24 mouse cellular contexts compared by ENCODE assay signal in the genomic region with DNA sequence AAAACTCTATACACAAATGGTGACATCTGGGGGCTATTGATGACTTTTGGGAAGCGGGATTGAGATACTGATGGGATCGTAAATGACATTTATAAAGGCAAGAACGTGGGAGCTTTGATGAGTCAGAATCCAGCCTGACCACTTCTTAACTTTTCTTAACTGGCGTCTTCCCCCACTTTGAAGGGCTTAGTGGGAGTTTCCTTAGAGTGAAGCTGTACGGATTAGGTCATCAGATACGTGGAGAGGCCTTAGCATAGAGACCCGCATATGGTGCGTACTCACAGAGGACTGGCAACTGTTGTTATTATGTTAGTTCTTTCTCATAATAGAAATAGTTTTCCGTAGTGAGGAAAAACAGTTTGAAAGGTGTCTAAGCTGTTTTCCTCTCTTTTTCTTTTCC.
DNase-seq lines count a peak whose midpoint lies in the region; ATAC-seq and TF ChIP-seq lines count a peak whose summit lies in the region.
"Had no signal": no experiment of that assay in that cellular context is flagged by ENCODE, and none has a peak within 500 bp of the region (broad histone marks: within the 10 kb centered on the region; RNA-seq: fewer than 3 reads in every experiment).

No protein-coding gene starts in this region.

- H3K27ac ChIP-seq in lung, postnatal 0 days (ENCODE audit: low read length), result no peak overlapping the region
- no peak overlapping the region for H3K27ac ChIP-seq in midbrain, embryonic 11.5 days (ENCODE audit: low read depth, low read length)
- H3K27ac ChIP-seq in midbrain, embryonic 13.5 days, result no peak overlapping the region
- H3K27ac ChIP-seq: embryonic facial prominence, embryonic 10.5 days; embryonic facial prominence, embryonic 12.5 days; forebrain, embryonic 13.5 days; forebrain, embryonic 15.5 days had no signal

- H3K9me3 ChIP-seq in lung, postnatal 0 days (ENCODE audit: low read length), result no peaks in the 10 kb centered on the region
- no peaks in the 10 kb centered on the region for H3K9me3 ChIP-seq in midbrain, embryonic 11.5 days (ENCODE audit: control insufficient read depth, low read length)
- H3K9me3 ChIP-seq in midbrain, embryonic 13.5 days, result no peaks in the 10 kb centered on the region
- H3K9me3 ChIP-seq: embryonic facial prominence, embryonic 10.5 days; embryonic facial prominence, embryonic 12.5 days; forebrain, embryonic 13.5 days; forebrain, embryonic 15.5 days had no signal

- no peak overlapping the region for H3K4me3 ChIP-seq in lung, postnatal 0 days (ENCODE audit: low read depth, low read length)
- H3K4me3 ChIP-seq in midbrain, embryonic 11.5 days (ENCODE audit: low read depth, low read length), result no peak overlapping the region
- no peak overlapping the region for H3K4me3 ChIP-seq in midbrain, embryonic 13.5 days (replicated peaks)
- H3K4me3 ChIP-seq: embryonic facial prominence, embryonic 10.5 days; embryonic facial prominence, embryonic 12.5 days; forebrain, embryonic 13.5 days; forebrain, embryonic 15.5 days had no signal

- intact Hi-C loops in heart, postnatal 25 days (cut with DNase I), result no loop called here

- TF ChIP-seq EP300 in lung, postnatal 0 days (IDR thresholded peaks at IDR 0.05), result no peak

- no peak overlapping the region for H3K9ac ChIP-seq in lung, postnatal 0 days (replicated peaks; ENCODE audit: low read depth)
- H3K9ac ChIP-seq in midbrain, embryonic 11.5 days (ENCODE audit: low read length), result no peak overlapping the region
- H3K9ac ChIP-seq in midbrain, embryonic 13.5 days (replicated peaks), result no peak overlapping the region
- H3K9ac ChIP-seq: embryonic facial prominence, embryonic 12.5 days; forebrain, embryonic 13.5 days; forebrain, embryonic 15.5 days had no signal

- H3K4me2 ChIP-seq in lung, postnatal 0 days (replicated peaks; ENCODE audit: low read depth, low read length), result no peak overlapping the region
- no peak overlapping the region for H3K4me2 ChIP-seq in midbrain, embryonic 11.5 days
- H3K4me2 ChIP-seq in midbrain, embryonic 13.5 days (replicated peaks), result no peak overlapping the region
- H3K4me2 ChIP-seq: embryonic facial prominence, embryonic 12.5 days; forebrain, embryonic 13.5 days; forebrain, embryonic 15.5 days had no signal

- no peak for TF ChIP-seq CTCF in lung, postnatal 0 days (IDR thresholded peaks at IDR 0.05)

- ATAC-seq in lung, postnatal 0 days, result peak; percentile 52; the same call in 1 of the 2 replicates
- ATAC-seq in midbrain, embryonic 11.5 days (ENCODE audit: low FRiP score), result no peak
- no peak for ATAC-seq in midbrain, embryonic 13.5 days
- ATAC-seq: activated CD4-positive, CD25-positive, alpha-beta regulatory T cell, adult 4 months; CD4-positive, CD25-positive, alpha-beta regulatory T cell, adult 4 months; forebrain, embryonic 13.5 days; forebrain, embryonic 15.5 days; Patski had no signal

- no peaks in the 10 kb centered on the region for H3K36me3 ChIP-seq in lung, postnatal 0 days (ENCODE audit: insufficient read depth, low read length)
- no peaks in the 10 kb centered on the region for H3K36me3 ChIP-seq in midbrain, embryonic 11.5 days (ENCODE audit: control insufficient read depth, insufficient read depth, low read length)
- H3K36me3 ChIP-seq in midbrain, embryonic 13.5 days, result no peaks in the 10 kb centered on the region
- H3K36me3 ChIP-seq: embryonic facial prominence, embryonic 12.5 days; forebrain, embryonic 15.5 days; G1E had no signal

- WGBS in lung, postnatal 0 days, result 48% methylated on average over 9 of the region's 9 CpGs
- WGBS in midbrain, embryonic 11.5 days, result 83% methylated on average over 9 of the region's 9 CpGs
- WGBS in midbrain, embryonic 13.5 days, result 89% methylated on average over 9 of the region's 9 CpGs

- no peaks in the 10 kb centered on the region for H3K27me3 ChIP-seq in lung, postnatal 0 days (replicated peaks; ENCODE audit: insufficient read depth, low read length)
- no peaks in the 10 kb centered on the region for H3K27me3 ChIP-seq in midbrain, embryonic 11.5 days (ENCODE audit: control insufficient read depth, insufficient read depth, low read length)
- H3K27me3 ChIP-seq in midbrain, embryonic 13.5 days, result no peaks in the 10 kb centered on the region
- H3K27me3 ChIP-seq: CH12.LX; embryonic facial prominence, embryonic 12.5 days; forebrain, embryonic 13.5 days; forebrain, embryonic 15.5 days; Patski had no signal

- peaks cover 10% of the 10 kb centered on the region; the same call in 1 of the 2 replicates for H3K4me1 ChIP-seq in lung, postnatal 0 days (ENCODE audit: insufficient read depth, low read depth, low read length)
- H3K4me1 ChIP-seq in midbrain, embryonic 11.5 days (ENCODE audit: control insufficient read depth, insufficient read depth, low read length), result no peaks in the 10 kb centered on the region
- no peaks in the 10 kb centered on the region for H3K4me1 ChIP-seq in midbrain, embryonic 13.5 days (replicated peaks)
- H3K4me1 ChIP-seq: forebrain, embryonic 13.5 days had no signal

- DNase-seq in heart, adult 11 months, result peak; percentile 48
- DNase-seq in heart, postnatal 25 days (ENCODE audit: low spot score), result no peak
- peak; percentile 61 for DNase-seq in lung, postnatal 0 days (ENCODE audit: low spot score)
- DNase-seq in lung, postnatal 25 days (ENCODE audit: low spot score), result no peak
- DNase-seq in midbrain, embryonic 11.5 days (ENCODE audit: low spot score, missing footprints), result peak; percentile 33
- DNase-seq: adrenal gland, adult 8-10 months; adrenal gland, postnatal 14 days; adrenal gland, postnatal 36 days; B cell, adult 2 months; cerebellum, adult 11-12 months; cerebellum, adult 2 months; cerebellum, adult 9-10 months; cerebellum, postnatal 10 days; cerebellum, postnatal 25 days had no signal

Comparison
In these comparisons a context has a peak if more than half of its experiments do, and no peak if none do; other contexts are left out.
1. DNase-seq: peak in heart, adult 11 months (single experiment), lung, postnatal 0 days (single experiment) and midbrain, embryonic 11.5 days (single experiment); none in heart, postnatal 25 days (single experiment) and lung, postnatal 25 days (single experiment).